Mouse (Mus musculus): ENCODE results near the gene Msi2. TPM values are rescaled to one million over a fixed set of nuclear protein-coding genes. Genes with fewer than 3 reads are reported as not detected.

The Msi2 gene
- polyA plus RNA-seq, 1 experiment, result 69.3 TPM

DNA sequence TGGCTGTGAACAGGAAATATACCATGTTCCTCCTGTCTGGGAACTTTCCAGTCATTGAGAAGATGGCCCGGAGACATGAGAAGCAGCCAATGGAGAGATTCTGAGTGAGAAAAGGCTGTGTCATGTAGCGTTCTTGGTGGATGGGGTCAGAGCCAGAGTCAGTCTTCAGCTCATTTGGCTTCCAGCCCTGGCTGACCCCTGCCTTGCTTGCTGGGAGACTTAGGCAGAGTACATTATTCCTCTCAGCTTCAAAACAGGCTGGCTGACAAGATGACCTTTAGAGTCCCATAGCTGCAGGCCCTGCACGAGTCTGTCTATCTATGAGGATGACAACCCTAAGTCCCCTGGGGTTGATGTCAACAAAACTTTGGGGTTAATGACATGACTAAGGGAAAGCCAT lies 348.4 kb downstream of the Msi2 start:
- H3K4me3 ChIP-seq (ENCODE audit: control insufficient read depth, low read depth, low read length), result no peak overlapping the region
- no peaks in the 10 kb centered on the region for H3K27me3 ChIP-seq (ENCODE audit: control insufficient read depth, insufficient read depth, low read length)
- H3K36me3 ChIP-seq (ENCODE audit: control insufficient read depth, insufficient read depth, low read length), result no peaks in the 10 kb centered on the region

DNA sequence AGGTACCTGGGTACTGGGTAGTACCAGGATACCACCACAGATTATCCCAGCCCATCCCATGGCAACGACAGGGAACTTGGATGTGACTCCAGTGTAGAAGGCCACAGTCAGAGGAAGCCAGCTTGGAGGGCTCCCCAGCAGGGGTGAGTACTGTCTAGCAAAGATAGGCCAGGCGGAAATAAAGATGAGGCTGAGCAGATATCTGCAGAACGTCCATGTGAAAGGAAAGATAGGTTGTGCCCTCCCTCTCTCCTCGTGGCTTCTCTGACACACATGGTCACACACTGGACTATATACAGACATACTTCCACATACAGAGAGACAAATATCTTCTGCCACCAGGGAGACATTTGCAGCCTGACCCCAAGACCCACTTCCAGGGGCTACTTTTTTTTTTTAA lies 350.8 kb downstream of the Msi2 start:
- Histone ChIP-seq H3K27me3 (ENCODE audit: control insufficient read depth, insufficient read depth, low read length) (no peaks in the 10 kb centered on the region), H3K4me1 (ENCODE audit: control insufficient read depth, insufficient read depth, low read length) (peaks cover 19% of the 10 kb centered on the region), H3K36me3 (ENCODE audit: control insufficient read depth, insufficient read depth, low read length) (no peaks in the 10 kb centered on the region), H3K27ac (ENCODE audit: control insufficient read depth, insufficient read depth, low read depth, low read length) (no peak overlapping the region), H3K4me3 (ENCODE audit: control insufficient read depth, low read depth, low read length) (peak overlapping the region; percentile 77)
- TF ChIP-seq POLR2A (IDR thresholded peaks at IDR 0.05; ENCODE audit: control insufficient read depth, low read depth, low read length) (no peak), CTCF (IDR thresholded peaks at IDR 0.05; ENCODE audit: control insufficient read depth, insufficient read depth, insufficient replicate concordance, low read depth, low read length) (no peak)

More for the DNA sequence above, 348.4 kb downstream of the Msi2 start:
- Histone ChIP-seq H3K27ac (ENCODE audit: control insufficient read depth, insufficient read depth, low read depth, low read length) (no peak overlapping the region), H3K4me1 (ENCODE audit: control insufficient read depth, insufficient read depth, low read length) (peaks cover 17% of the 10 kb centered on the region)
- TF ChIP-seq POLR2A (IDR thresholded peaks at IDR 0.05; ENCODE audit: control insufficient read depth, low read depth, low read length), result no peak
- TF ChIP-seq CTCF (IDR thresholded peaks at IDR 0.05; ENCODE audit: control insufficient read depth, insufficient read depth, insufficient replicate concordance, low read depth, low read length), result no peak

DNA sequence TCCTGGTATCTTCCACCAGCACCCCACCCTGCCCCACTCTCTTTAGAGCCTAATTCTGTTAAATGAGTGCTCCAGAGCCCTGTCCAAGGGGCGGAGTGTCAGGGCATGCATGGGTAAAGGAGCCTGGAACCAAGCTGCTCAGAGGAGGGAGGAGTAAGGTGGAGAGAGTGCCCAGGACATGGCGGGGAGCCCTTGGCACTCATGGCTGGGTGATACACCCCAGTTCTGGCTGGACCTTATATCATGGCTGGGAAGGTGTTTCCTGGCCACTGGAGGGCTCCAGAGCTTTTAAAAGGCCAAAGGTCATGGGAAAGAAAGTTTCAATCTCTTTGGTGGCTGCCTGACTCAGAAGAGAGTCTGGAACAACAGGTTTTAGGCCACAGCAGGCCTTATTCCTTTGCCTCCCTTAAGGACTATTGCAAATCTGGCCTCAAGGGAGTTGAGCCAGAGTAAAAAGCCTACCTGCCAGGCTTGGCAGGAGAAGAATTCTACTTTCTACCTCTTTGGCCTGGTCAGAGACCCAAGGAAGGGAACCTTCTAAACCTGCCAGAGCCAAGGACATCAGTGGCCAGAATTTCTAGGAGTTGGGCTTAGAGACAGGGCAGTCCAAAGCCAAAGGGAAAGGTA lies 352.3 kb downstream of the Msi2 start:
- H3K36me3 ChIP-seq (ENCODE audit: control insufficient read depth, insufficient read depth, low read length), result no peaks in the 10 kb centered on the region
- TF ChIP-seq POLR2A (IDR thresholded peaks at IDR 0.05; ENCODE audit: control insufficient read depth, low read depth, low read length) (no peak), CTCF (IDR thresholded peaks at IDR 0.05; ENCODE audit: control insufficient read depth, insufficient read depth, insufficient replicate concordance, low read depth, low read length) (no peak)
- H3K4me1 ChIP-seq (ENCODE audit: control insufficient read depth, insufficient read depth, low read length), result peaks cover 19% of the 10 kb centered on the region
- no peaks in the 10 kb centered on the region for H3K27me3 ChIP-seq (ENCODE audit: control insufficient read depth, insufficient read depth, low read length)
- peak overlapping the region; percentile 69 for H3K27ac ChIP-seq (ENCODE audit: control insufficient read depth, insufficient read depth, low read depth, low read length)
- H3K4me3 ChIP-seq (ENCODE audit: control insufficient read depth, low read depth, low read length), result peak overlapping the region; percentile 77

DNA sequence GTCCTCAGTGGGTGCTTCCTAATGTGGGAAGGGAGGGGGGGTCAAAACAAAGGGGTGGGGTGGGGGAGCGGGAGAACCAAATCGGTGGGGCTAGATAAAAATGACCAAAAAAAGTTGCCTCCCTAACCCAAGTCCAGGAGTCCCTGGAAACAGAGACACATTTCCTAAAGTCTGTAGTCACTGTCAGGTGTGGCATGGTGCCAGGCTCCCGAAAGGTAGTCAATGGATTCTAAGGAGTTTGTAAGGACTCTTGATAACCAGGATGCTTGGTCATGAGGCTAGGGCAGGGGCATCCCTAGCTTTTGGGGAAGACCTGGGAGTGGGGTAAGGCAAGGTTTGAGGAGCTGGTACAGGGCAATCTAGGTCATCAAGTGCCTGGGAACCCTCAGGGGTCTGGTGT lies 354.1 kb downstream of the Msi2 start:
- peaks cover 19% of the 10 kb centered on the region for H3K4me1 ChIP-seq (ENCODE audit: control insufficient read depth, insufficient read depth, low read length)
- peak overlapping the region; percentile 59 for H3K27ac ChIP-seq (ENCODE audit: control insufficient read depth, insufficient read depth, low read depth, low read length)
- no peak overlapping the region for H3K4me3 ChIP-seq (ENCODE audit: control insufficient read depth, low read depth, low read length)
- TF ChIP-seq POLR2A (IDR thresholded peaks at IDR 0.05; ENCODE audit: control insufficient read depth, low read depth, low read length) (no peak), CTCF (IDR thresholded peaks at IDR 0.05; ENCODE audit: control insufficient read depth, insufficient read depth, insufficient replicate concordance, low read depth, low read length) (no peak)
- H3K36me3 ChIP-seq (ENCODE audit: control insufficient read depth, insufficient read depth, low read length), result no peaks in the 10 kb centered on the region
- H3K27me3 ChIP-seq (ENCODE audit: control insufficient read depth, insufficient read depth, low read length), result no peaks in the 10 kb centered on the region

DNA sequence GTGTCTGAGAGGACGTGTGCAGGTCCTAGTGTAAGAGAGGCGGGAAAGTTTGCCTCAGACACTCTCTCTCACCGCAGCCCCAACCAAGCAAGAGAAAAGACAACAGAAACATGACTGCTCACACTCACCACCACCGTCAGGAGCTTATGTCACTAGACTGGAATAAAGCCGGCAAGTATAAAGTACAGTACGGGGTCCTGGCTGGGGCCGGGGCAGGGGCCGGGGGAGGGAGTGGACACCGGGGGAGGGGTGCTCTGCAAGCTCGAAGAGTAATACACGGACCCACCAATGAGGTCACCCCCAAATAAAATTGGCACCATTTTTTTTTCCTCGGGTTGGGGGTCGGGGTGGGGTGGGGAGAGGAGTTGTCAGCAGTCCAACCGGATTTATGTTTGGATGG lies 354.8 kb downstream of the Msi2 start:
- Histone ChIP-seq H3K27me3 (ENCODE audit: control insufficient read depth, insufficient read depth, low read length) (no peaks in the 10 kb centered on the region), H3K4me1 (ENCODE audit: control insufficient read depth, insufficient read depth, low read length) (peaks cover 19% of the 10 kb centered on the region), H3K4me3 (ENCODE audit: control insufficient read depth, low read depth, low read length) (no peak overlapping the region), H3K27ac (ENCODE audit: control insufficient read depth, insufficient read depth, low read depth, low read length) (0 out of 2 replicates have a peak overlapping the region, but pooled peaks have one; percentile 3), H3K36me3 (ENCODE audit: control insufficient read depth, insufficient read depth, low read length) (no peaks in the 10 kb centered on the region)
- TF ChIP-seq CTCF (IDR thresholded peaks at IDR 0.05; ENCODE audit: control insufficient read depth, insufficient read depth, insufficient replicate concordance, low read depth, low read length) (no peak), POLR2A (IDR thresholded peaks at IDR 0.05; ENCODE audit: control insufficient read depth, low read depth, low read length) (no peak)

DNA sequence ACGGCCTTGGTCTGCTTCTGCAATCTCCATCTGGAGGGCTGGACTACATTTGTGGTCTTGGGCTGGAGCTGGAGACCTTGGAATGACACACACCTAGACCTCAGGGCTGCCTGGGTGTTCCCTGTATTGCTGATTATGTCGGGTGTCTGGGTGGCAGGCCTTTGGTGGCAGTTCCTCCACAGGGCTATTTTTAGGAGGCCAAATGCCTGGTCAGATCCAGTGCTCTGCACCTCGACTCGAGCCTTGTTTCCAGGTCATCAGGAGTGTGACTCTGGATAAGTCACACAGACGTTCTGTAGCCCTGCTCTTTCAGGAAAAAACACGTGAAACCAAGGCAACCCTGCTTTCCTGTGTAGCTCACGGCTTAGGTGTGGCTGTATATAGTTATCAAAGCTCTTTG lies 358.6 kb downstream of the Msi2 start:
- TF ChIP-seq CTCF (IDR thresholded peaks at IDR 0.05; ENCODE audit: control insufficient read depth, insufficient read depth, insufficient replicate concordance, low read depth, low read length), result no peak
- TF ChIP-seq POLR2A (IDR thresholded peaks at IDR 0.05; ENCODE audit: control insufficient read depth, low read depth, low read length), result no peak
- no peaks in the 10 kb centered on the region for H3K27me3 ChIP-seq (ENCODE audit: control insufficient read depth, insufficient read depth, low read length)
- H3K4me1 ChIP-seq (ENCODE audit: control insufficient read depth, insufficient read depth, low read length), result peaks cover 17% of the 10 kb centered on the region
- no peaks in the 10 kb centered on the region for H3K36me3 ChIP-seq (ENCODE audit: control insufficient read depth, insufficient read depth, low read length)
- H3K4me3 ChIP-seq (ENCODE audit: control insufficient read depth, low read depth, low read length), result no peak overlapping the region
- no peak overlapping the region for H3K27ac ChIP-seq (ENCODE audit: control insufficient read depth, insufficient read depth, low read depth, low read length)

DNA sequence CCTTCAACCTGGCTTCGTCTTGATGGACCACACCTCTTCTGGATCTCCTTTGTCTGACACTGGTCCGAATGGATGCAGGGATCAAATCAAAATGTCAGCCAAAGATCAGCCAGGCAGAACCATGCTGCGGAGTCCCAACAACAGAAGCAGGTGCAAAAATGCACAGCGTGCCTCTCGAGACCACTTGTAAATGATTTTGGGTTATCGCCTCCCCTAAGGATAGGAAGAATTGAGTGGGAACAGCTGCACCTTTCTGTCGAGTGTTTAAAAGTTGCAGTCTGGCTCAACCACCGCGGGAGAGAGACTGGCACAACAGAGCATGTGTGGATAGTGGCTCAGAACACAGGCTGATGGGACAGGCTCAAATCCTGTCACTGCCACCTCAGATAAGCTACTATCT lies 361.0 kb downstream of the Msi2 start:
- peak overlapping the region; percentile 3; the same call in 1 of the 2 replicates for H3K27ac ChIP-seq (ENCODE audit: control insufficient read depth, insufficient read depth, low read depth, low read length)
- H3K4me3 ChIP-seq (ENCODE audit: control insufficient read depth, low read depth, low read length), result no peak overlapping the region
- peaks cover 15% of the 10 kb centered on the region for H3K4me1 ChIP-seq (ENCODE audit: control insufficient read depth, insufficient read depth, low read length)
- H3K27me3 ChIP-seq (ENCODE audit: control insufficient read depth, insufficient read depth, low read length), result no peaks in the 10 kb centered on the region
- H3K36me3 ChIP-seq (ENCODE audit: control insufficient read depth, insufficient read depth, low read length), result no peaks in the 10 kb centered on the region
- TF ChIP-seq CTCF (IDR thresholded peaks at IDR 0.05; ENCODE audit: control insufficient read depth, insufficient read depth, insufficient replicate concordance, low read depth, low read length), result no peak
- TF ChIP-seq POLR2A (IDR thresholded peaks at IDR 0.05; ENCODE audit: control insufficient read depth, low read depth, low read length), result no peak
